Mouse (Mus musculus): Measurements from ENCODE around the gene Map4k2. TPM values are rescaled to one million over a fixed set of nuclear protein-coding genes. Genes with fewer than 3 reads are reported as not detected.

The Map4k2 gene
- total RNA-seq, 2 experiments from 2014 or later: 92.9 to 100 TPM

DNA sequence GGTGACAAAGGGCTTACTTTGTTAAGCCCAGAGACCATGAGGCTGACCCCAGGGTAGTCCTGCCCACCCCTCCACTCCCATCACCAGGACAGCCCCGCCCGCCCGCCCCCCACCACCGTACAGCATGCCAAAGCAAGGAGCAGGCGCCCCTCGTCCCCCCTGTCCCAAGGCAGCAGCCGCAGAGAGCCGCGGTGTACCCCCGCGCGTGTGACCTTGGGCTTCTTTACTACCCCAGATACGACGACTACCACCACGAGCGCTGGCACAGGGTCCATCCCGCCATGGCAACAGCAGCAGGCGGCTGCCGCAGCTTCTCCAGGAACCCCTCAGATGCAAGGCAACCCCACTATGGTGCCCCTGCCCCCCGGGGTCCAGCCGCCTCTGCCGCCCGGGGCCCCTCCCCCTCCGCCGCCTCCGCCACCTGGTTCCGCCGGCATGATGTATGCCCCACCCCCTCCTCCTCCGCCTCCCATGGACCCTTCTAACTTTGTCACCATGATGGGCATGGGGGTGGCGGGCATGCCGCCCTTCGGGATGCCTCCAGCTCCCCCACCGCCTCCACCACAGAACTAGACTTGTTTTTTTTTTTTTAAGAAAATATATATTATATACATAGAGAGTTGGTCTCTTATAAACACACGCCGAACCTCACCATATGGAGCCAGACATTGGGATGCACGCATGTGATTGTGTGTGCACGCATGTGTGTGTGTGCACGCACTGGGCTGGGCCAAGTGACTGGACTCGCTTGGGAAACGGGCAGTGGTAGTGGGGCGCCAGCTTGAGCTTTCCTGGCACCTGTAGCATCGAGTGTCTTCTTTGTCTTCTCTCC lies 34.7 kb downstream of the Map4k2 start:
- no peak for DNase-seq (ENCODE audit: low spot score in 2 of 2)

DNA sequence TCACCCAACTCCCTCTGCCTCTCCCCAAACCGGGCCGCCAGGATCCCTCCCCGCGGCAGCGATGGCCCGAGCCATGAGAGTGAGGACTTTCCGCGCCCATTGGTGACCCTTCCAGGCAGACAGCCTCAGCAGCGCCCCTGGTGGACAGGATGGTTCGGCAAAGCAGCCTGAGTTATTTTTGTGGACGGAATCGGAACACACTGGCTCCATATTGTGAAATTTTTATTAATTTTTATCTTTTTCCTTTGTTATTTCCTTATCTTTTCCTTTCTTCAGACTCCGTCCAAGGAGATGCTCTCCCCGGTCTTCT lies 35.3 kb downstream of the Map4k2 start:
- peak in 1 of 2 experiments; percentile 55 for DNase-seq (ENCODE audit: low spot score in 2 of 2)

DNA sequence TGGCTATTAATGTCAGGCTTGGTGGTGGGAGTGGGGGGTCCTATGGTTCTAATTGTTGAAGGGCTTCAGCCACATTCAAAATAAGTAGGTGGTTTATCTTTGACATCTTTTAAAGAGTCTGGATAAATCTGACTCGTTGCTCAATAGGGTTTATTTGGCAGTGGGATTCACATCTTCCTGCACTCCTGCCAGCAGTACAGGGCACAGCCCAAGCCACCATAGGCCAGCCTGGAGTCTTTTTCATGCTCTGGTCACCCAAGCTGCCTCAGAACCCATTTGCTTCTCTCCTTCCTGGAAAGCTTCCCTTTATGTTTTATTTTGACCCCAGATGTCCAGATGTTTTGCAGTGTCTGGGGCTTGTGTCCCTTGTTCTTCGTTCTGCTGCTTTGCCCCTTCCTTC lies 35.7 kb downstream of the Map4k2 start:
- no peak for DNase-seq (ENCODE audit: low spot score in 2 of 2)

DNA sequence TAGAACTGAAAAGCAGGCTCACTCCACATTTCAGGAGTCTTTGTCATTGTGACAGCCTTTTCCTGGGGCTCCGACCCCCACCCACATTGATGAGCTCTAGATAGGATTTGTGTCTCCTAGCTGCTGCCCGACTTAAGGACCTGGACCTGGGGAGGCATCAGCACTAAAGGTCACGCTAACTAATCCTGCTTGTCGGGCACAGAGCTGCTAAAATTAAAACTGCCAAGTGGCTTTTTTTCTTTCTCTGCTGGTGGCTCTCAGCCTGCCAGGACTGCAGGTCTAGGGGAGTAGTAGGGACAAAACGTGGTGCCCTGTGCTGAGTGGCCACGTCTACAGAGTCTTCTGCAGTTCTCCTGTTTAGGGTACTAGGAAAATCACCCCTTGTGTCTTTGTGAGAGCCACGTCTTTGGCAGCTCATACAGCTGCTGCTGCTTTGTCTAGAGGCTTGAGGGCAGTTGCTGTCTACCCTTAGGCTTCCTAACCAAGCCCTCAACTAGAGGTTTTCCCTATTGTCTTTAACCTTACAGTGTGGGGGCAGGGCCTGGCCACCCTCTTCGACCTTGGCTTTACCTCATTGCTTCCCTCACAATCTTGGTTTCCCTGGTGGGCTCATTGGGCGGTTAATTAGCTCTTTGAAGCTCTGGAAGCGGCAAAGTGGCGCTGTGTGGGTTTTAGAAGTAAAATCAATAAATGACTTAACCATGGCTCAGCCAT lies 36.5 kb downstream of the Map4k2 start:
- no peak for DNase-seq (ENCODE audit: low spot score in 2 of 2)

DNA sequence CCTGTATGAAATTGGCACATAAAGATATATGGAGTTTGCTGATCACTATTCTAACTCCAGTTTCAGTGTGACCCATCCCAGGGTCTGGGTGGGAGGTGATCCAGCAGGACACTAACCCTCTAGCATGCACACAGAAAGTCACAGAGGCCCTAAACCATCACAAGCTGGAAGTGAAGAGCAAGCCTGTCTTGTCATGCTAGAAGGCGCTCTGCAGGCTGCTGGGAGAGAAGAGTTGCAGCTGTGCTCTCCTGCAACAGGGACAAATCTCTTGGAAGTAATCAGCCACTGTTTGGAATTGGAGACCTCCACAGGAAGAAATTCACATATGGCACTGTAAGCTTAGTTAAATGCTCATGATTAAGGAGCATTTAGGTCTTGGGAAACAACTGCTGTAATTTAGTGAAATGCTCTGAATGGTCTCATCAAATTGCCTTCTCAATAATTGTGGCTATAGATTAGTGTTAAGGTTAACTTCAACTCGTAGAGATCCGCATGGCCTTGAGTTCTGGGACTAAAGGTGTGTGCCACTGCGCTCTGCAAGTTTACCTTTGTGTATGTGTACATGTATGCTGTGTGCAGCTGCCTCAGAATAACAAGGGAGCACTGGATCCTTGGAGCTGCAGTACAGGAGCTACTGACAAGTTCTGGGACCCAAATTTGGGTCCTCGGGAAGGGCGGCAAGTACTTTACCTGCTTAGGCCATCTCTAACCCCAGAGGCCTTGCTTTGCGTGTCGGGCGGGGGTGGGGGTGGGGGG lies 39.7 kb downstream of the Map4k2 start:
- no peak for DNase-seq (ENCODE audit: low spot score in 2 of 2)

DNA sequence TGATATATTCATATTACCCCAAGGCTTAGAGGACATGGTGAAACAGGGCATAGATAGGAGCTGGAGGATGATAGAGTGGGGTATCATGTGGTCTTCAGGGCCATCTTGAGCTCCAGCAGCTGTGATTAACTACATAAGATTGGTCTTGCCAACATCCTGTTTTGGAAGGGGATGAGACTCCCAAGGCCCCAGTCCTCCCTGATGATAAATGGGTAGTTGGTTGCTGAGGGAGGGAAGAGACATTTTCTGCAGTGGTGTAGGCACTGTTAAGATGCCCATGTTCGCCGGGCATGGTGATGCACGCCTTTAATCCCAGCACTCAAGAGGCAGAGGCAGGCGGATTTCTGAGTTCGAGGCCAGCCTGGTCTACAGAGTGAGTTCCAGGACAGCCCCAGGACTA lies 40.3 kb downstream of the Map4k2 start:
- DNase-seq (ENCODE audit: low spot score in 2 of 2): no peak

DNA sequence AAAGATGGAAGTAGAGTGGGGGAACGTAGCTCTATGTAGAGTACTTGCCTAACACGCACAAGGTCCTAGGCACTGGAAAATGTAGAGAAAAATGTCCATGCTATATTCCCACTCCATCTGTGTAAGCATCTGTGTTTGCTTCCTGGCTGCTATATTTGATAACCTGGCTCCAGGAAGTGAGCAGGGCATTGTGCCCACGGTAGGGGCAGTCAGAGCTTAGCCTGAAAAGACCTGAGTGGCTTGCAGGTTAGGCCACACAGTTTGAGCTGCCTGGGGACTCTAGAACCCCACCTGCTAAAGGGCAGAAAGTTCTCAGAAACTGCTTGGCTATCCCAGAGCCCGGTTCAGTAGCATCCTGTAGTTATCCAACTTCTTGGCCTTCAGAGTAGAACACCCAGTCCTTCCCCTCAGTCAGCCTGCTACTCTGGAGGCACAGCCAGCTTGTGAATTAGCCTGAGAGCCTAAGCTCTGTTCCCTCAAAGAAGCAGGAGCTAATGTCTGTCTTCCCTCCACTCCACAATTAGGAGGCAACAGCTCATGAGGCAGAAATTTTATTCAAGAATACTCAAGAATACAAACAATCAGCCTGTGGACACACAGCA lies 41.5 kb downstream of the Map4k2 start:
- no peak for DNase-seq (ENCODE audit: low spot score in 2 of 2)

DNA sequence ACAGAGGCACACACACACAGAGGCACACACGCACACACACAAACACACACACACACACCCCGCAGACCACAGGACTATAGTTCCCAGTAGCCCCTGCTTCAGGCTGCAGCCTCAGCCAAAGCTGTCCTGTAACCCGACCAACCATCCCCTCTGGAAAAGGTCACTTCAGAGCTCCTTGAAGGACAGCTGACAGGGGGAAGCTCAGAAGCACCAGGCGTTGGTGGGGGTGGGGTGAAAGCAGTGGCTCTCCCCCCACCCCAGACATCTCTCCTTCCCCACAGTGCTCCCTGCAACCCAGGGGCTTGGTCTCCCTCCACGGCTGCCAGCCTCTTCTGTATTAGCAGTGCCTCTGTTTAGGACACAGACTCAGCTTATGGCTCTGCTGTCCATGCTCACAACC lies 42.5 kb downstream of the Map4k2 start:
- DNase-seq (ENCODE audit: low spot score in 2 of 2): no peak

DNA sequence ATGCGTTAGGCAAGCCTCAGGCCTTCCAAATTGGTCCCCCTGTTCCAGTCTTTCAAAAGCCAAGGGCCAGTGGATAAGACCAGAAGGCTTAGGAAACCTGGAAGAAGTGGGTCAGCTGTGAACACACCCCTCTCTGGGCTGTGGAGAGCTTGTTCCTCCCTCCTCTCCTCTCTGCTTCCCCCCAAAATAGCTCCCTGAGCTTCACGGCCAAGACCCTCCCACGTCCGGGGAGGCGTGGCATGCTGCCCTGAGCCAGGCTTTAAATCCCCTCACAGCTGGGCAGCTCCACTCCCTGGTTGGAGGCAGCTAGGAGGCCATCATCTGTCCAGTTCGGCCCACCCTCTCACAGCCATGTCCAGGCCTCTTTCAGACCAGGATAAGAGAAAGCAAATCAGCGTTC lies 43.2 kb downstream of the Map4k2 start, which contains the start of gene Pygm:
Gene Pygm, plus strand, starts transcription at position 272 of the 400 bp plus-strand sequence.
- peak; percentile 55 to 57 for DNase-seq (ENCODE audit: low spot score in 2 of 2)

DNA sequence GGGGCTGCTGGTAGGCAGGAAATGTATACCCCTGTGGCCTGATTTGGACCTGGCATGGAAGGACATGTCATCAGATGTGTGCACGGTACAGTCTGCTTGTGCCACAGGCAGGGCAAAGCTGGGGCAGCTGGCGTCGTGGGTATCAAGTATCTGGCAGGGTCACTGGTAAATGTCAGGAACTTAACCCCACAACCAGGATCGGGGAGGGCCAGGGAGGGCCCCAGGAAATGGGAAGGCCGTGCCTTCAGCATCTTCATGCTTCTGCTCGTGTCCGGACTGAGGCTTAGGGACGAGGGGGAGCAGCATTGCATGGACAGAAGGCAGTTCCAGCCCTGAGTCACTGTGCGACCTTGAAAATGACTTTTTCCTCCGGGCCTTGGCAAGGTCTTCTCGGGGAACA lies 44.0 kb downstream of the Map4k2 start:
- no peak for DNase-seq (ENCODE audit: low spot score in 2 of 2)

DNA sequence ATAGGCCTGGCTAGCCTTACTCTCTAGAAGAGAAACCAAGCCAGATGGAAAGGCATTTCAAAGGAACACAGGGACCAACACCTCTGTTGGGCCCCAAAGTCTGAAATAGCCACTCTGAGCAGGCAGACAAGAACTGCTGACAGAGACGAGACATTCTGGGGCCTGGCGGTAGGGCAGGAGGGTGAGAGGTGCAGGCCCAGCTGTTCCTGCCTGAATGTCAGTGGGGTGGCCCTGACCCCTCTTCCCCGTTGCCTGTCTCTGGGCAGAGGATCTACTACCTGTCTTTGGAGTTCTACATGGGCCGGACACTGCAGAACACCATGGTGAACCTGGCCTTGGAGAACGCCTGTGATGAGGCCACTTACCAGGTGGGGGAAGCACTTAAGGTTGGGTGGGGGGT lies 44.5 kb downstream of the Map4k2 start:
- no peak for DNase-seq (ENCODE audit: low spot score in 2 of 2)

DNA sequence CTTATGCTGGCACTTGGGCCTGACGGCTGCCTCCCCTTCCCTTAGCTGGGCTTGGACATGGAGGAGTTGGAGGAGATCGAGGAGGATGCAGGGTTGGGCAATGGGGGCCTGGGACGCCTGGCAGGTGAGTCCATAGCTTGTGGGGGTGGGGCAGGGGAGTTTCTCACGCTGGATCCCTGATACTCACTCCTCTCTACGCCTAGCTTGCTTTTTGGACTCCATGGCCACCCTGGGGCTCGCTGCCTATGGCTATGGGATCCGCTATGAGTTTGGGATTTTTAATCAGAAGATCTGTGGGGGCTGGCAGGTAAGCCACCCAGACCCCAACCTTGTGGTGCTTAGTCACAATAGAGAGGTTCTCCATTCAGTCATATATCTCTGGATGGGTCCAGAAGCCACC lies 44.9 kb downstream of the Map4k2 start:
- no peak for DNase-seq (ENCODE audit: low spot score in 2 of 2)

DNA sequence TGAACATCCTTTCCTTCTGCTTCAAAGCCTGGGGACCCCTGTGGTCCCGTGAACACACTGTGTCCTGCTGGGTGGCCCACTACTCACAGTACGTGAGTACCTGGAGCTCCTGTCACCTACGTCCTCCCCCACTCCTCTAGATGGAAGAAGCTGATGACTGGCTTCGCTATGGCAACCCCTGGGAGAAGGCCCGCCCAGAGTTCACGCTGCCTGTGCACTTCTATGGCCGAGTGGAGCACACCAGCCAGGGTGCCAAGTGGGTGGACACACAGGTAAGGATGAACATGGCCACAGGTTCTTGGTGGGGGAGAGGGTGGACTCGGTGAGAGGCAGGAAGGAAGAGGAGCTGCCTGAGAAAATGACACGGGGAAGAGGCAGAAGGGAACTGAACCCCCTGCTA lies 45.3 kb downstream of the Map4k2 start:
- no peak for DNase-seq (ENCODE audit: low spot score in 2 of 2)

DNA sequence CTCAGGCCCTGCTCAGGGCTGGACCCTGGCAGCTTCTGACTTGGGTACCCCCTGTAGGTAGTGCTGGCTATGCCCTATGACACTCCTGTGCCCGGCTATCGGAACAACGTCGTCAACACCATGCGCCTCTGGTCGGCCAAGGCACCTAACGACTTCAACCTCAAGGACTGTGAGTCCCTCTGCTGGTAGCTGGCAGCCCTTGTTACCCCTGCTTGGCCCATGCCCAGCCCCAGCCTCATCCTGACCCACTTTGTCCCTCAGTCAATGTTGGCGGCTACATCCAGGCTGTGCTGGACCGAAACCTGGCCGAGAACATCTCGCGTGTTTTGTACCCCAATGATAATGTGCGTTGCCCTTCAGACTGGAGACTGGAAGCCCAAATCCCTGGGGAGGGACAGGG lies 47.1 kb downstream of the Map4k2 start:
- DNase-seq (ENCODE audit: low spot score in 2 of 2): no peak

DNA sequence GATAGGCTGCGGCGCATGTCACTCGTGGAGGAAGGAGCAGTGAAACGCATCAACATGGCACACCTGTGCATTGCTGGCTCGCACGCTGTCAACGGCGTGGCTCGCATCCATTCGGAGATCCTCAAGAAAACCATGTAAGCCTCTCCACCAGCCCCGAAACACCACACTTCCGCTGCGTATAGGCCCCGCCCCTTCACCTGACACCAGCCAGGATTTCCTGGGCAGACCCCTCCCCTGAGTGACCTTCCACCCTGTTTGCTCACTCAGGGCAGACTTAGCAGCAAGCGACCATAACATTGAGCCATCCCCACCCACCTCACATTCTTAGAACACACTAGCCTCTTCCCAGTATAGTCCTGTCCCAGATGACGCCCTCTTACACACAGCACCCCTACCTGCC lies 48.9 kb downstream of the Map4k2 start:
- DNase-seq (ENCODE audit: low spot score in 2 of 2): no peak

DNA sequence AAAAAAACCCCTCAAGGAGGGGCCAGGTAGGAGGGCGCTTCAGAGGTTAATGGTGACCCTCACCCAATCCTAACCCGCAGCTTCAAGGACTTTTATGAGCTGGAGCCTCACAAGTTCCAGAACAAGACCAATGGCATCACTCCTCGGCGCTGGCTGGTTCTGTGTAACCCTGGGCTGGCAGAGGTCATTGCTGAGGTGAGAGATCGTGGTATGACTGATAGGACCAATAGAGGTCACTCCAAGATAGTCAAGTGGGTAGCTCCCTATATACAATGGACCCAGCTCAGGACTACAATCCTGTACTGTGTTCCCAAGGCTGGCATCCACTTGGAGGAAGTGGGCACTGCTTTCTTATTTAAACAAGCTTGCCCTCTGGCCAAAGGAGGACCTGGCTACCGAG lies 49.3 kb downstream of the Map4k2 start:
- no peak for DNase-seq (ENCODE audit: low spot score in 2 of 2)

DNA sequence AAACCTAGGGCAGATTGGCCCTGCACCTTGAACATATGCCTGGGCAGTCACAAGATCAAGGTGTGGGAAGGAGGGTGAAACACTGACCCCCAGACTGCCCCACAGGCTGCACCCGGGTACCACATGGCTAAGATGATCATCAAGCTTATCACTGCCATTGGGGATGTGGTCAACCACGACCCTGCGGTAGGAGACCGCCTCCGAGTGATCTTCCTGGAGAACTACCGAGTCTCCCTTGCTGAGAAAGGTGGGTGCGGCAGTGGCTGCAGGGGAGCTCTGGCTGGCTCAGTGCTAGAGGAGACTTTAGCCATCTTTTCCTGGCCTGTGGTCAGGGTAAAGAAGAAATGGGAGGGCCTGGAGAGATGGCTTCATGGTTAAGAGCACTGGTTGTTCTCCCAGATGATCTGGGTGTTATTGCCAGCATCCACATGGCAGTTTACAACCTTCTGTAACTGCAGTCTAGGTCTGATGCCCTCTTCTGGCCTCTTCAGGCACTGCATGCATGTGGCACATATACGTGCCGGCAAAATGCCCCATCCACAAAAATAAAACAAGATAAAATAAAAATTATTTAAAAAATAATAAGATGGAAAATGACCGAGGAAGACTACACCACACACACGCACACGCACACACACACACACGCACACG lies 51.9 kb downstream of the Map4k2 start:
- no peak for DNase-seq (ENCODE audit: low spot score in 2 of 2)

DNA sequence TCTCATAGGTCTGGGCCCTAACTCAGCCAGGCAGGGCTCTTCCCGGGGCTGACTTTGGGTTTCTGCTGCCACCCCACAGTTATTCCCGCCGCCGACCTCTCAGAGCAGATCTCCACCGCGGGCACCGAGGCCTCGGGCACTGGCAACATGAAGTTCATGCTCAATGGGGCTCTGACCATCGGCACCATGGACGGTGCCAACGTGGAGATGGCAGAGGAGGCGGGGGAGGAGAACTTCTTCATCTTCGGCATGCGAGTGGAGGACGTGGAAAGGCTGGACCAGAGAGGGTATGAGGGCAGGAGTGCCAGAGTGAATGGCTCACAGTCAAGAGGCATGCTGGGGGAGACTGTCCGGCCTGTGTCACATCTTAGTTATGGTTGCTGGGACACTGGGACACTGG lies 52.7 kb downstream of the Map4k2 start:
- no peak for DNase-seq (ENCODE audit: low spot score in 2 of 2)

DNA sequence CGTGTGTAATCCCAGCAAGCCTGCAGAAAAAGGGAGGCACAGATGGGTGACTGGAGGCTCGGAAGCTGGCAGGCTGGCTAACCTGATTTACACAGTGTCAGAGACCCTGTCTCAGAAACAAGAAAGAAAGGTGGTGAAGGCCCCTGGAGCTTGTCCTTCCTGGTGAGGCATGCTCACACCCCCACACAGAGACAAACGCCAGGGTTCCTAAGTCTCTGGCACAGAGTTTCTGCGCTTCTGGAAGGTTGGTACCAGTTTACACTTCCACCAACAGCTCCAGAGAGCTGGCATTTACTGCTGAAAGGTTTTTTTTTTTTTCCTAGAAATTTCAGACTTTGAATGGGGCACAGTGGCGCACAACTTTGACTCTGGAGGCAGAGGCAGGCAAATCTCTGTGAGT lies 55.3 kb downstream of the Map4k2 start:
- DNase-seq (ENCODE audit: low spot score in 2 of 2): no peak

DNA sequence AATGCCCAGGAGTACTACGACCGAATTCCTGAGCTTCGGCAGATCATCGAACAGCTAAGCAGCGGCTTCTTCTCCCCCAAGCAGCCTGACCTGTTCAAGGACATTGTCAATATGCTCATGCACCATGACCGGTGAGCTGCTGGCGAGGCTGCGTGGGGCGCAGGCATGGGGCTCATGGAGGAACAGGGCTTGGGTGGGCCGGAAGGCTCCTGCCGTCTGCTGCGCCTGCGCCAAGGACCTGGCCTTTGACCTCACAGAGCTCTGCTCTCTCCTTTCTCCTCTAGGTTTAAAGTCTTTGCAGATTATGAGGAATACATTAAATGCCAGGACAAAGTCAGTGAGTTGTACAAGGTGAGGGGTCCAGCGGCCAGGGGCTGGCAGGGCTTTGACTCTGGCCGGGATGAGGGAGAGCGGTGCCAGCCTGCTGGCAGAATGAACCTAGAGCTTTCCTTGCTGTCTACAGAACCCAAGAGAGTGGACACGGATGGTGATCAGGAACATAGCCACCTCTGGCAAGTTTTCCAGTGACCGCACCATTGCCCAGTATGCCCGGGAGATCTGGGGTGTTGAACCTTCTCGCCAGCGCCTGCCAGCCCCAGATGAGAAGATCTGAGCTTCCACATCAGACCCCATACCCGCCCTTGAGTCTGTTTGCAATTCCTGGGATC lies 56.8 kb downstream of the Map4k2 start:
- no peak for DNase-seq (ENCODE audit: low spot score in 2 of 2)

All from left cerebral cortex, adult 18-20 months (tissue).